In genomic region chr6:97292894-97293293, GRCm38 (mm10) we compare ENCODE assay signal across 13 mouse cellular contexts. TPM values are rescaled to one million over a fixed set of nuclear protein-coding genes. Genes with fewer than 3 reads are reported as not detected.
"Had no signal": no experiment of that assay in that cellular context is flagged by ENCODE, and none has a peak within 500 bp of the region (broad histone marks: within the 10 kb centered on the region; RNA-seq: fewer than 3 reads in every experiment).

No protein-coding gene starts in this region.

- H3K9me3 ChIP-seq: limb, embryonic 15.5 days; liver, embryonic 15.5 days; megakaryocyte, embryonic 14.5 days; midbrain, embryonic 13.5 days had no signal

- H3K27ac ChIP-seq: limb, embryonic 15.5 days; liver, embryonic 15.5 days; macrophage; midbrain, embryonic 13.5 days had no signal

- DNase-seq: kidney, adult 11 months; kidney, postnatal 10 days; layer of hippocampus, postnatal 36 days; right cerebral cortex, adult 18-20 months; right cerebral cortex, postnatal 25 days; thymus, adult 18-20 months had no signal

- H3K4me2 ChIP-seq: limb, embryonic 15.5 days; liver, embryonic 15.5 days; midbrain, embryonic 13.5 days had no signal

- H3K27me3 ChIP-seq: limb, embryonic 15.5 days; liver, embryonic 15.5 days; megakaryocyte, embryonic 14.5 days; midbrain, embryonic 13.5 days had no signal

- H3K9ac ChIP-seq: limb, embryonic 15.5 days; liver, embryonic 15.5 days; midbrain, embryonic 13.5 days had no signal

- ATAC-seq: midbrain, embryonic 13.5 days had no signal

- H3K4me3 ChIP-seq: limb, embryonic 15.5 days; liver, embryonic 15.5 days; midbrain, embryonic 13.5 days had no signal

RNA-seq across cellular contexts. Expression of gene Lmod3, which starts 40.3 kb away (rescaled TPM):
- polyA plus RNA-seq: kidney, embryonic 14.5 days; macrophage; midbrain, postnatal 0 days had no signal
